Mouse (Mus musculus) cortical plate, adult 2 months (tissue): ENCODE measurements at regions not wholly inside any gene's neighbourhood (a gene's known extent, or its start where the extent isn't known, plus 50 kb on each side); places are given as distances from the start of the nearest gene placed in this dataset.

Experiments
- H3K27ac ChIP-seq: fragments of 200-500 bp; 2 replicates; pipeline ENCODE4 v1.5.1; 2012; ENCODE audit warnings: low read length, control low read depth, inconsistent platforms; ENCODE audit not compliant: insufficient read depth
- H3K4me1 ChIP-seq: fragments of 200-500 bp; 2 replicates; pipeline ENCODE4 v1.6.1; 2011; ENCODE audit warnings: low read length; ENCODE audit not compliant: control insufficient read depth, insufficient read depth
- H3K4me3 ChIP-seq: fragments of 200-500 bp; 2 replicates; pipeline ENCODE4 v1.5.1; 2011; ENCODE audit warnings: mild to moderate bottlenecking, low read length, control low read depth; ENCODE audit not compliant: insufficient read depth
- CTCF ChIP-seq: fragments of 200-500 bp; IDR thresholded peaks from 2 replicates; pipeline ENCODE4 v1.5.1; 2011; ENCODE audit warnings: mild to moderate bottlenecking, control low read depth, low read length; ENCODE audit not compliant: insufficient read depth; ENCODE audit errors: extremely low read depth
- POLR2A ChIP-seq: fragments of 200-500 bp; IDR thresholded peaks from 2 replicates; pipeline ENCODE4 v1.6.1; 2011; ENCODE audit warnings: mild to moderate bottlenecking, low read length, control low read depth; ENCODE audit not compliant: insufficient read depth; ENCODE audit errors: extremely low read depth

DNA sequence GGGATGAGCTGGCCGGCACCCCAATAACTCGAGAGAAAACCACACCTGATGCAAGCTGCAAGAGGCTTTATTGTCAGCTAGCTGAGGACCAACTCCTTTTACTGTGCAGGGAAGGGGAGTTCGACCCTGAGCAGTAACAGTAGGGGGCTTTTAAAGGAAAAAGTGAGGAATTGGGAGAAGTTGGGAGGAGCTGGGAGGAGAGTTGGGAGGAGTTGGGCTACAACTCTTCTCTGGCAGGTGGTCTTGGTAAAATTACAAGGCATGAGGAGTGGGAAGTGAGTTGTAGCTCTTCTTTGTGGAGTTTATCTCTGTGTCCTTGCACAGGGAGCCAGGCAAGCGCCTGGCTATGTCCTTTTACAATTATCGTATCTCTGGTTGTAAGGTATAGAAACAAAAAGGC, 575.4 kb downstream of the Tmem132b start:
- TF ChIP-seq POLR2A: no peak
- no peak overlapping the region for H3K27ac ChIP-seq
- no peak overlapping the region for H3K4me3 ChIP-seq
- H3K4me1 ChIP-seq: no peaks in the 10 kb centered on the region

DNA sequence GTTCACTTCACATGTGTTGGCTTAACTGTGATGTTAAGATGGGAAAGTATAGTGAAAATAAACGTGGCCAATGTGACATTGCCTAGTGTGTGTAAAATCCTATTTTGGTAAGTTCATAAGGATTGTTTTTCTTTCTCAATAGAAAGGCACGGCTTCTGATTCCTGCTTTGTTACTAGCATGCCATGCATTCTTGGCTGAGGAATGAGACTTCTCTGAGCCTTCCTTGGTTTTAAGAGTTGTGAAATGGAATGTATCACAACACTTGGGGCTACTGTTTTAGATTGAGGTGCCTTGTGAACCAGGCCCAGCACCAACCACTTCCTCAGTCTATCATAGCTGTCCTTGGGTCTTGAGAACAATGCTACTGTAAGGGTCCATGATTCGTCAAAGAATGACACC, 577.3 kb downstream of the Tmem132b start:
- TF ChIP-seq POLR2A: no peak
- TF ChIP-seq CTCF: no peak
- Histone ChIP-seq H3K27ac (no peak overlapping the region), H3K4me1 (0 out of 2 replicates have a peak, but pooled peaks cover 1% of the 10 kb centered on the region), H3K4me3 (no peak overlapping the region)

DNA sequence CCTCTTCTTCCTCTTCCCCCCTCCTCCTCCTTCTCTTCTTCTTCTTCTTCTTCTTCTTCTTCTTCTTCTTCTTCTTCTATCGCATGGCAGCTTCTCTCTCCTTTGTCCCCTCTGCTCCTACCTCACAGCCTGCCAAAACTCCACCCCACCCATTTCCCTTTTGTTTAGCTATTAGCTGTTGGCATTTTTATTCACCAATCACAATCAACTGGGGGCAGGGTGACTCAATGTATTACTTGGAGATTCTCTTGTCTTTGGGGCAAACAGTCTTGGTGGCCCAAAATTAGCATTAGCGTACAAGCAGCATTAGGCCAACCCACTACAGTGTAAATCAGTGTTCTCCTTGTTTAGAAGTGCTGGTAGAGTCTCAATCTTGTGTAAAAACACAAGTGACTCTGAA, 585.7 kb downstream of the Tmem132b start:
- TF ChIP-seq POLR2A: no peak
- TF ChIP-seq CTCF: no peak
- H3K4me1 ChIP-seq: 0 out of 2 replicates have a peak, but pooled peaks cover 1% of the 10 kb centered on the region
- H3K27ac ChIP-seq: no peak overlapping the region
- H3K4me3 ChIP-seq: no peak overlapping the region

DNA sequence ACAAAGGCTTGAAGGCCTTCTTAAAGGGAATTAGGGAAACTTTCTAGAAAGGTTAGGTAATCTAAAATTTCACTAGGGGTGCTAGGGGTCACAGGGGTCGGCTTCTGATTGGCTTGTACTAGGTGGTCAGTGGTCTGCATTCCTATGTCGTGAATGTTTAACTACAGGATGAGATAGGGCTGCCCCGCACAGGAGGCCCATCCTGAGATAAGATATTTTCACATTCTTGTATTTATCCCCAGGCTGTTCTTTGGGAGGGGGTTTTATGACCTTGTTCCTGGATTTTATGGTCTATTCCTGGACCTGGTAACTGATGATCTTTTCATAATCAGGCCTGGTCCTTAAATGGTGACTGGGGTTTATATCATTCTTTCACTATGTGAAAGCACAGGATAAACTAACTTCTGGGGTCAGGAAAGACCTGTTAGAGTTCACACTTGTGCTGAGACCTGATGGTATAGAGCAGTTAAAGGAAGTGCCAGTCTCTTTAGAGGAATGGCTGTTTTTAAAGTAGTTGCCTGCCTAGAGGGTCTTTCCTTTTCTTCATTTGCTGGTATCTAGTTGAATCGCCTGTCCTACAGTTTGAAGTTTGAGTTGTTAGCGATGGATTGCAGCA, 586.4 kb downstream of the Tmem132b start:
- TF ChIP-seq CTCF (no peak), POLR2A (no peak)
- H3K4me1 ChIP-seq: 0 out of 2 replicates have a peak, but pooled peaks cover 1% of the 10 kb centered on the region
- H3K4me3 ChIP-seq: no peak overlapping the region
- no peak overlapping the region for H3K27ac ChIP-seq

DNA sequence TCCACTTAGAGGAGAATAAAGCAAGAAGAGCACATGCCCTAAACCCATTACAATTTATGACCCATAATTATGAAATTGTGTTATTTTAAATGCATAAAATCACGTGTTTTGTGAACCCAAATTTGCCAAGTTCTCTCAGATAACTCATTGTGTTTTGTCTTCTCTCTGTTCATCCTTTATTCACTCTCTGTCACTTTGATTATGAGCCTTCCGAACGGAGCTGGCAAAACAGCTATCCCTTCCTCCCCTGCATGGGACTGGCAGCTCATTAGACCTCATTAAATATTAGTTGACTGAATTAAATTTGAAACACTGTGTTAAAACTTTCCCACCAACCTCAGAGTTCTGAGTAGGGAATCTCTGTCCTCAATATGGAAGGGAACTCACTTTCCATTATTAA, 587.2 kb downstream of the Tmem132b start:
- no peak for TF ChIP-seq POLR2A
- TF ChIP-seq CTCF: no peak

DNA sequence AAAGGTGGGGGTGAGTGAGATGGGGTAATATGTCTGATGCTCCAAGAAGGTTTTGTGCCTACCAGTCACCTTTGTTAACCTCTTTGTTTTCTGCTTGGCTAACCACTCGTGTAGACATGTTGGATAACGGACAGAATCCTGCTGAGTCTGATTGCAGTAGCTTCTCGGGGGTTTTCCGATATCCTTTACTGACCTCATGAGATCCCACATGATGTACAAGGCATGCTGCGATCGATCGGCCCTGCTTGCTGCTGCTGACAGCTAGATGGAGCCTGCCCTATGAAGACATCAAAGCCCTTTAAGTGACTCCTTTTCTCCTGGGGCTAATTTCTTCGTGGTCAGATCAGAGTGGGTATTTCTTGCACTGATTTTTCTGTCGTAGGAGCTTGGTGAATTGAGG, 591.6 kb downstream of the Tmem132b start:
- Histone ChIP-seq H3K4me3 (no peak overlapping the region), H3K4me1 (no peaks in the 10 kb centered on the region), H3K27ac (no peak overlapping the region)
- TF ChIP-seq POLR2A (no peak), CTCF (no peak)

More for the DNA sequence above, 587.2 kb downstream of the Tmem132b start:
- no peak overlapping the region for H3K4me3 ChIP-seq
- H3K4me1 ChIP-seq: no peaks in the 10 kb centered on the region
- H3K27ac ChIP-seq: no peak overlapping the region

DNA sequence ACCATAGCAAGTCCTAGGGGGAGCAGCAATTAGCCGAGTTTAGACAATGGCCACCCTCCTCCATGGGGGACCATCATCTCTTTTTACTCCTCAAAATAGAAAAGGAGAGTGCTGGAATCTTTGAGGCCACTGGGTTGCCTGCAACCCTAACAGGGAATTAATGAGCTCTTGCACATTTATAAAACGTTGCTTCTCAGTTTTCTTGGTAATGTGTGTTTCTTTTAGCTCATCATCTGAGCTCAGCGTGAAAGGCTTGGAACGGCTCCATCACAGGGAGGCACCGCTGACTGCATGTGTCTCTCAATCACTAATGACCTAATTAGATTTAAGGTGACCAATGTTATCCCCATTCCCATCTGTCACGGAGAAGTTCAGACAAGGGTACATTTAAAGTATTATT, 595.9 kb downstream of the Tmem132b start:
- Histone ChIP-seq H3K4me1 (no peaks in the 10 kb centered on the region), H3K4me3 (no peak overlapping the region), H3K27ac (no peak overlapping the region)
- TF ChIP-seq POLR2A (no peak), CTCF (no peak)

- Histone ChIP-seq H3K4me3 (no peak overlapping the region), H3K27ac (no peak overlapping the region), H3K4me1 (no peaks in the 10 kb centered on the region)
- no peak for TF ChIP-seq CTCF
- TF ChIP-seq POLR2A: no peak
Observed at GRCm38 (mm10) chr5:126148908-126149307, 617.3 kb downstream of the Tmem132b start.

DNA sequence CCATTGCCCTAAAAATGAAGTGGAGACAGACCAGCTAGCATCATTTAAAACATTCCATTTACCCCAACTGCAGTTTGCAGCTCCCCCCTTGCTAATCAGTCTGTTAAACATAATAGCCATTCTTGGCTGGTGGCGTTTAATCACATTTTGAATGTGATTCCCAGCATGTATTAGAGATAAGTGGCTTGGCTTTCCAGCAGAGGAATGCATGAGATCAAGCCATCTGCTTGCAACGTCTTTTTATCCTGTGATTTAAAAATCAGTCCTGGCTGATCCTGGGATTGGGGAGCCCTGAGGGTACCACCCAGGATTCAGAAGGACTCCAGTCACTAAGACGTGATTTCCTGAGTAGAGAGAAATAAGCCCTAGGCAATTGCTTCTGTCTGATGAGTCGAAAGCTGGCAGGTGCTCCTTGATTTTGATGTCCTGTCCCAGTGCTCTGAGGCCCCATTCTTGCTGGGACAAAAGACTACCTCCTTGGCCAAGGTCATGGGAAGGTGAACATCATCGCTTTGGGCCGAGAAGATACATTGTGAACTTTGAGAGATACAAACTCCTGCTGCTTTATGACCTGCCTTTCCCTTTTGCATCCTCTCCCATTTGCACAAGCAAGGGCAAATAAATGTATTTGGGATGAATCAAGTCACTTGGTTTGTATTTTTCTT, 623.8 kb downstream of the Tmem132b start:
- TF ChIP-seq CTCF: no peak
- no peak for TF ChIP-seq POLR2A
- no peak overlapping the region for H3K27ac ChIP-seq
- H3K4me3 ChIP-seq: no peak overlapping the region
- no peaks in the 10 kb centered on the region for H3K4me1 ChIP-seq

GRCm38 (mm10) chr5:126186111-126186510, 654.5 kb downstream of the Tmem132b start:
- no peak for TF ChIP-seq POLR2A
- TF ChIP-seq CTCF: no peak
- Histone ChIP-seq H3K4me1 (no peaks in the 10 kb centered on the region), H3K4me3 (no peak overlapping the region), H3K27ac (no peak overlapping the region)
